Mouse (Mus musculus): ENCODE data around the gene Parp6. TPM values are rescaled to one million over a fixed set of nuclear protein-coding genes. Genes with fewer than 3 reads are reported as not detected.

The Parp6 gene
- total RNA-seq, 2 experiments from 2014 or later: 25.7 to 26.0 TPM

DNA sequence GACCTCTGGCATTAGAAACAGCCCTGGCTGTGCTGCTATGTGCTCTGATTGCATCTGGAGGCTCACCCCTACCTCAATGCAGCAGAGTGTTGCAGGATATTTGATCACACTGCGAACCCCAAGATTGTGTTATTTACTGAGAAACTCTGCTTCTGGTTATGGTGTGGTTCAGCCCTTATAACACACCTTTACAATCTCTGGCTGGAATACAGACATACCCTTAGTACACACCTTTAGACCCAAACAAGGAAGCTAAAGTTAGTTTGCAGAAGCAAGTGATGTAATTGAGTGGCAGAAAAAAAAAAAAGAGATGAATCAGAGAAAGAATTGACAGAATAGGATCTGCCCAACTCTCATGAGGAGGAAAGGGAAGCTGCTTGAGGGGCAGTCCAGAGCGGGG, 6.1 kb upstream of the Parp6 start:
- DNase-seq: no peak
- no peak overlapping the region for H3K4me3 ChIP-seq
- H3K27ac ChIP-seq: no peak overlapping the region
- intact Hi-C loops (cut with DNase I): no loop called here
- no peak for TF ChIP-seq CTCF (IDR thresholded peaks at IDR 0.05)

DNA sequence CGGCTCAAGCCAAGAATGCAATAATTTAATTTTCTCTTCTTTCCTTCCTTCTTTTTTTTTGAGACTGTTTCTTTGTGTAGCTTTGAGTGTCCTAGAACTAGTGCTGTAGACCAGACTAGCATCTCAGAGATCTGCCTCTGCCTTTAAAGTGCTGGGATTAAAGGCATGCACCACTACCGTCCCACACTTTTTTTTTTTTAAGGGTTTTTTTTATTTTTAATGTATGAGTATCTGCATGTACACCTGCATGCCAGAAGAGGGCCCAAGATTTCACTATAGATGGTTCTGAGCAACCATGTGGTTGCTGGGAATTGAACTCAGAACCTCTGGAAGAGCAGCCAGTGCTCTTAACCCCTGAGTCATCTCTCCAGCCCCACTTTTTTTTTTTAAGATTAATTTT, 1.3 kb upstream of the Parp6 start:
- intact Hi-C loops (cut with DNase I): loop anchor here (5.0 kb wide), 1 partner anchor 42 kb away; the partner anchor contains the start of gene Pkm
- TF ChIP-seq CTCF (IDR thresholded peaks at IDR 0.05): no peak
- no peak overlapping the region for H3K27ac ChIP-seq
- H3K4me3 ChIP-seq: no peak overlapping the region
- no peak for DNase-seq

DNA sequence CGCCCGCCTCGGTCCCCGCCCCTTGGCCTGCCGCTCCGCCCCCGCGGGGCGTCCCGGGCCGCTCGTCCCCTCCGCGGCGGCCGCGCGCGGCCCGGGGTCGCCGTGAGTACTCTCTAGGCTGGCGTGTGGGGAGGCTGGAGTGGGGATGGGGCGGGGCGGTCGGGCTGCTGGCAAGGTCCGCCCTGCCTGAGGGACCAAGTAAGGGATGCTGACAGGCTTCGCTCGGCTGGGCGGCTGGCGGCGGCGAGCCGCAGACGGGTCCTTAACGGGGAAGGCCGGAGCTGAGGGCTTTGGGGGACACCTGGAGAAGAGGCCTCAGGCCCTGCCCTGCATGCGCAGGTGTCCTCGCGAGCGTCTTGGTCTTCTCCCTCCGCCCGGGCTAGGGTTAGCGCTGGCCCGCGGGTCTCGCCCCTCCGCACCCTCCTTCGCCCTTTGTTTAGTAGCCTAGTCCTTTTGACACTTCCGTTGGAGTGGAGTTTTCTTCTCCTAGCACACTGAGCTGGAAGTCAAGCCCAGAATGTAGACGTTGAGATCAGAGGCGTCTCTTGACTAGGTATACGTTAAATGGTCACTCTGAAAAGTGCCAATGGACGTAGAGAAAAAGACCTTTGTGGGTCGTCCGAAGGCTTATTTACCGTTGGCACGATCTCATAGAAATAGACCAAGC, 356 bp downstream of the Parp6 start:
- no peak for DNase-seq
- intact Hi-C loops (cut with DNase I): loop anchor here (5.0 kb wide), 1 partner anchor 40 kb away; the partner anchor contains the start of gene Pkm
- no peak for TF ChIP-seq CTCF (IDR thresholded peaks at IDR 0.05)
- H3K4me3 ChIP-seq: peak overlapping the region; percentile 96
- peak overlapping the region; percentile 95 for H3K27ac ChIP-seq

DNA sequence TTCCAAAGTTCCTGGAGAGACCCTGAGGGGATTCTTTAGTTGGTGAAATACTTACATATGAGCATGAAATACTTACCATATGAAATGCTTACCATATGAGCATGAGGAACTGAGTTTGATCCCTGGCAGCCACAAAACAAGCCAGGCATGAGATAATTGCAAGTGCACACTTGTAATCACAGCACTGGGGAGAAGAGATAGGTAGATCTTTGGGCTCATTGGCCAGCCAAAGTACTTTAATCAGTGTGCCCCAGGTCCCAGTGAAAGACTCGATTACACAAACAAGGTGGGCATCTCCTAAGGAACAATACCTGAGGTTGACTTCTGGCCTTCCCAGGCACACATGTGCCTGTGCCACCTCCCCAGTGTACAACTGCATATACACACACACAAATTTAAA, 21.3 kb downstream of the Parp6 start:
- no peak overlapping the region for H3K27ac ChIP-seq
- no peak for TF ChIP-seq CTCF (IDR thresholded peaks at IDR 0.05)
- no peak overlapping the region for H3K4me3 ChIP-seq
- DNase-seq: no peak
- intact Hi-C loops (cut with DNase I): no loop called here

DNA sequence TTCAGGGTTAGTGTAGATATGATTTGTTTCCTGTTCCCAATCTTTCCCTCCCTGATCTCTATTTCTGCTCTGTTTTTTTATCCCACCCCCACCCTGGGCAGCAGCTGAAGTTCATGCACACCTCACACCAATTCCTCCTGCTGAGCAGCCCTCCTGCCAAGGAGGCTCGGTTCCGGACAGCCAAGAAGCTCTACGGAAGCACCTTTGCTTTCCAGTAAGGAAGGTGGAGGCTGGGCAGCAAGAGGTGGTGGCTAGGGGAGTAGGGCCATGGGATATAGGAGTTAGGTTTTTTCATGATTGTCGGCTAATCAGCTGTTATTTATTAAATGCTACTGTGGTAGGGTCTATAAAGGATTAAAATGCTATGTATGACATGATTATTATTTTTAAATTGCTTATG, 22.9 kb downstream of the Parp6 start:
- H3K4me3 ChIP-seq: no peak overlapping the region
- no peak for TF ChIP-seq CTCF (IDR thresholded peaks at IDR 0.05)
- intact Hi-C loops (cut with DNase I): no loop called here
- DNase-seq: no peak
- H3K27ac ChIP-seq: no peak overlapping the region

DNA sequence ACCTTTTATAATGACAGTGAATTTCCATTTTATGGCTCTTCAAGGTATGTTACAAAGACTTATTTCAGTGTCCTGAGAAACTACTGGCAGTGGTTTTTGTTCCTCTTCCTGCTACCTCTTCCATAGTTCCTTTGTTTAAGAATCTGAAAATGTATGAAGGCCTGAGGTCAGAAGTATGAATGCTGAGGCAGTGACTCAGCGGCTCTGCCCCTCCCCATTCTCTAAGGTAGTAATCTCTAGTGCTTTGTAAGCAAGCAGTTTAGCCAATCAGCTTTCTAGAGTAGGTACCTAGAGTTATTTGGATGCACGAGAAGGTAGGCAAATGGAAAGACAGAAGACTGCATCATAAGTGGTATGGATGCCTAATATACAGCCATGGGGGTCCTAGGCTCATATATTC, 24.2 kb downstream of the Parp6 start:
- no peak for DNase-seq
- H3K27ac ChIP-seq: no peak overlapping the region
- no peak for TF ChIP-seq CTCF (IDR thresholded peaks at IDR 0.05)
- H3K4me3 ChIP-seq: no peak overlapping the region
- intact Hi-C loops (cut with DNase I): no loop called here

DNA sequence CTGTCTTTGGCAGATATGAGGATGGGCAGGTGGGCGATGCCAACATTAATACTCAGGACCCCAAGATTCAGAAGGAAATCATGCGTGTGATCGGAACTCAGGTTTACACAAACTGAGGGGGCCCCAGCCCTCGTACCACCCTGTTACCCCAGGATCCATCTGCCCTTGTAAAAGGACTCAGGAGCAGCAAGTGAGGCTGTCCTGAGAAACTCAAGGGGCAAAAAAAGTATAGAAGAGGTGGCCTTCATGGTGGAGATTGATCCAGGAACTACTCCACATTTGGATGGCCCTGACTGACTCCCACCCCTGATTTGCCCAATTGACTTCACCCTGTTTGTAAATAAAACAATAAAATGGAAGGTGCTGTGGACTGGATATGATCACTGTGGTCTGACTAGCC, 32.8 kb downstream of the Parp6 start:
- no peak for TF ChIP-seq CTCF (IDR thresholded peaks at IDR 0.05)
- DNase-seq: no peak
- no peak overlapping the region for H3K4me3 ChIP-seq
- intact Hi-C loops (cut with DNase I): no loop called here
- no peak overlapping the region for H3K27ac ChIP-seq

DNA sequence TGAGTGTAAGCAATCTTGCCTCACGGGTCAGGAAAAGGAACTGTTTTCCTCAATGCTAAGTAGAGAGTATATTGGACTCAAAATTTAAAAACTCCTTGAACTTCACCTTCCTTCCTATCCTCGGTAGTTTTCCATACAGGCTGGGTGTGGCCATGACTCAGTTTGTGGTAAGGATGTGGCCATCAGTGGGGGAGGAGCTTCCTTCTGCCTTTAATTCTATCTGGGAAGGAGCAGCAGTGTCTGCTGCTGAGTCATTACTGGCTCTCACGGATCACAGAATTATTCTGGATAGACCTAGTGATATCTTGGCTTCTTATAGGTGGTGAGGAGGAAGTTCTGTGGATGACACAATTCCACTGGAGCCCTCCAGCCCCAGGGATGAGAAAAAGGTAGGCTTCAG, 36.3 kb downstream of the Parp6 start:
- DNase-seq: no peak
- TF ChIP-seq CTCF (IDR thresholded peaks at IDR 0.05): no peak
- H3K4me3 ChIP-seq: no peak overlapping the region
- intact Hi-C loops (cut with DNase I): no loop called here
- H3K27ac ChIP-seq: peak overlapping the region; percentile 72

DNA sequence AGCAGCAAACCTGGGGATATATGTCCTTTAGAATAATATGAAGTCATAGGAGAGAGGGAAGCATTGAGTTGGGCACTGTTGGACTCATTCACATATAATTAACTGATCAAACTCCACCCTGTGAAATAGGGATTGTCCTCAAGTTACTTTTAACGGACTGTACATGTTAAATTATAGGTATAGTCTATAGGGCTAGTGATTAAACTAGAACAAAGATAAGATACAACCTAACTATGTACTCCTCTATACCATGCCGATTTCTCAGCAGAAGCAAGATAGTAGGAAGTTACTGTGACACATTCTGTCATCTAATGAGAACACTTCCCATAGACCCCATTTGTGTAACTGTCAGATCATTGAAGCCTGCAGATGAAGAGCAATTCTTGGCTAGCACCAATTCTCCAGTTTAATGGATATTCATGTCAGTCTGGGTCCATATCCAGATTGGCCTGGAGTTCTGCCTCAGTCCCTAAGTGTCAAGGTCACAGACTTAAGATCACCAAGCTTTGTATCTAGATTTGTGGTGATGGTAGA, 37.4 kb downstream of the Parp6 start:
- TF ChIP-seq CTCF (IDR thresholded peaks at IDR 0.05): no peak
- Histone ChIP-seq H3K27ac (peak overlapping the region; percentile 99; the same call in 1 of the 2 replicates), H3K4me3 (no peak overlapping the region)
- intact Hi-C loops (cut with DNase I): no loop called here
- no peak for DNase-seq

DNA sequence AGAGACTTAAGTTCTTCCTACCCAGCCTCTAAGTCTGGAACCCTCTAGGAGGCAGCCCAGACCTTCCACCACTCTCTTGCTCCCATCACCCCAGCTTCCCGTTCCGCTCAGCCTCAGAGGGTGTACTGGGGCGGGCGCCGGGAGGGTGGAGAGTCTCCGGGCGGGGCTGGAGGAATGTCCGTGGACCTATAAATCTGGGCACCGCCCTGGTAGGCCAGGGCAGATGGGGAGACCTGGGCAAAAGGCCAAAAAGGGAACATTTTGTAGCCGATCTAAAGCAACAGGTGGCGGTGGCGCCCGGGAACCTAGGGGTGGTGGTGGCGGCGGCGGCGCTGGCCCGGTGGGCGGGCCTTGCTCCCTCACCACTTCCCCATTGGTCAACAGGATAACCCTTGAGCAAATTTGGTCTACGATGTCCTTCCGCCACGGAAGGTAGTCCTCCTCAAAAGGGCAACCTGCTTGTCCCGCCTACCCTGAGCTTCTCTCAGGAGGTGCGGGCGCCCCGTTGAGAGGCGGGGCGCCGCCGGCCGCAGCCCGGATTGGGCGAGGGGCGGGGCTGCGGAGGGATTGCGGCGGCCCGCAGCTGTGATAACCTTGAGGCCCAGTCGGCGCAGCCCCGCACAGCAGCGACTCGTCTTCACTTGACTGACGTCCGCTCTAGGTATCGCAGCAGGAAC, 39.0 kb downstream of the Parp6 start, which contains the start of gene Pkm:
Gene Pkm (plus strand): TSS at position 411 of the 677 bp plus-strand sequence.
- intact Hi-C loops (cut with DNase I): loop anchor here (5.0 kb wide), 1 partner anchor 39 kb away; the partner anchor contains the start of gene Parp6
- TF ChIP-seq CTCF (IDR thresholded peaks at IDR 0.05): peak; percentile 50
- H3K27ac ChIP-seq: peak within 1 kb of the TSS; percentile 99

DNA sequence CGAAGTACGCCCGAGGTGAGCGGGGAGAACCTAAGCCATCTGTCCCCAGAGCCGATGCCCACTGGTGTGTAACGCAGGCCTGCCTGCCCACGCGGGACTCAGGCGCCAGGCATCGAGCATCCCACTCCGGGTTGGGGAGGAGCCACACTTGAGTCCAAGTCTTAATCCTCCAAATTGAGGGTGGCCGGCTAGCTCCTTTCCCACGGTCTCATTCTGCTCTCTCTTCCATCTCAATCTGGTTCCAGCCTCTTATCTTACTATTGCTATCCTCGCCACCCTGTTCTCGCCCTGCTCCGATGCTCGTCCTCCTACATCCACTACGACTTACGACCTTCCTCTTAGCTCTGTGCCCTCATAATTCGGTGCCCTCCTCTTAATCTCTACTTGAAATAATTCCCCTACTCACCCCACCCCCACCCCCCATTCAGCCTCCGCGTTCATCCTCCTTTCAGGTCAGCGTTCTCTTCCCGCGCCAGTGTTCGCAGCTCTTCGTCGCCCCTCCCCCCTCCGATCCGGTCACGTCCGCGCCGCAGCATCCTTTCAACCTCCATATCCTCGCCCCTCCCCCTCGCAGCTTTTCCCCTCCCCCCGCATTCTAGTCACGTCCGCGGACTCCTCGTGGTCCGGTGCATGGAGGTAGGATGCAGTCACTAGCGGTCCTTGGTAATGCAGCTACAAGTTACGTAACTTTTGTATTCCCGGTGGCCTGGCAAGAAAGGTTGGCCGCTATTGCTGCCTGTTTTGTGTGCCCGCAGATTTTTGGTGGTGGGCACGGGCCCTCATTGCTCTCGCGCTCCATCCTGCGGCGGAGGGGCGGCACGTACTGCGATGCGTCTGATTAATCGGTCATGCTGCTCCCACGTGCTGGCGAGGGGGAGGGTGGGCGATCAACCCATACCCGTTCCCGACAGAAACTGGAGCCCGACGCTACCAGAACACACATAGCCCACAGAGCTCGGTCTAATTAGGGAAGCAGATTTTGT, 39.8 kb downstream of the Parp6 start:
- H3K27ac ChIP-seq: peak overlapping the region; percentile 99
- DNase-seq: peak; percentile 87
- peak; percentile 53 for TF ChIP-seq CTCF (IDR thresholded peaks at IDR 0.05)
- intact Hi-C loops (cut with DNase I): loop anchor here (5.0 kb wide), 1 partner anchor 40 kb away; the partner anchor contains the start of gene Parp6
- H3K4me3 ChIP-seq: peak overlapping the region; percentile 93

More for the DNA sequence above, 39.0 kb downstream of the Parp6 start, which contains the start of gene Pkm:
- peak within 1 kb of the TSS; percentile 93 for H3K4me3 ChIP-seq
- peak; percentile 98 for DNase-seq

DNA sequence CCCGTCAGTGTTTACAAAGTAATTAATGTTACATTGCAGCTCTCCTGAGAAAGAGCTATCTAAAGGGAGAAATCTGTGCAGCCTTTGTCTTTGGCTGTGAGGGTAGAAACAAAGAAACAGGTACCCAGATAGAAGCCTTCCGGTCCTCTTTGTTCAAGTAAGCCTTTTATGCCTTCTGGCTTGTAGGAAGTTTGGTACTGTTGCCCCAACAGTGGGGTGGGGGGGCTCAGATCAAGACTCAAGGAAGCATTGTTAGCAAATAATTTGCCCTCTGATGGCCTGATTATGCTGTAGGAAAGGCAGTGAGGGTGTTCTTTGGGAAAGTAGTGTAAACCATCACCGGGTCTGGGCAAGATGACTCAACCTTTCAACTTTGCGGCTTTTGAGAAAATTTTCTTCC, 41.1 kb downstream of the Parp6 start:
- no peak for TF ChIP-seq CTCF (IDR thresholded peaks at IDR 0.05)
- Histone ChIP-seq H3K27ac (peak overlapping the region; percentile 99), H3K4me3 (peak overlapping the region; percentile 93)
- DNase-seq: no peak
- intact Hi-C loops (cut with DNase I): loop anchor here (2.0 to 5.0 kb wide), 2 partner anchors 15 to 41 kb away; partner anchors contain the start of gene Parp6
